Mouse (Mus musculus): ENCODE measurements around the gene Mab21l2.

DNA sequence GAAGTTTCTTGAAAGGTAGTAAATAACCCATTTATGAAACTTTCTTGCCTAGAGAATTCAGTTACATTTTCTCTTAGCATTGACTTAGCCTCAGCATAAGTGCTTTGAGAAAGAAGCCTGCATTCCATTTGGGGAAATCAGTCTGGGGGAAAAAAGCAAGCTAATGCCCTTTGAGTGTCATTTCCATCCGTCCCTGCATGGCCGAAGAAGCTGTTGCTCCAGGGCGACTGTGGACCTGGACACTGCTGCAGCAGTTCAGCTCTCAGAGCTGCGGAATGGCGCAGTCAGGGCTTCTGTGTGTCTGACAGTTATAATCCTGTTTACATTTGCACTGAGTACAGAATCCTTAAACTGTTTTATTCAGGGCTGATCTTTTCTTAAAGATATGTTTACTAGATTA lies 3.7 kb upstream of the Mab21l2 start:
- TF ChIP-seq CTCF (IDR thresholded peaks at IDR 0.05; ENCODE audit: control insufficient read depth, insufficient read depth, low read length) (no peak), POLR2A (IDR thresholded peaks at IDR 0.05; ENCODE audit: borderline replicate concordance, control insufficient read depth, low read depth, low read length) (no peak)
